Mouse (Mus musculus) megakaryocyte, embryonic 14.5 days (primary cell): Measurements from ENCODE around the gene Thbs2.

Experiments
- FLI1 ChIP-seq: IDR thresholded peaks from 2 replicates; pipeline ENCODE4 v1.6.1; 2012; ENCODE audit warnings: low read length, inconsistent platforms, mixed read lengths
- GATA1 ChIP-seq: IDR thresholded peaks from 3 replicates; pipeline ENCODE4 v1.6.1; 2012; ENCODE audit warnings: mixed read lengths, low read length, inconsistent platforms, borderline replicate concordance

GRCm38 (mm10) chr17:14720227-14720626, 26.2 kb upstream of the Thbs2 start:
- TF ChIP-seq GATA1 (no peak), FLI1 (no peak)
